Mouse (Mus musculus) kidney, adult 2 months (tissue): ENCODE measurements around the gene Hdac7. TPM values are rescaled to one million over a fixed set of nuclear protein-coding genes. Genes with fewer than 3 reads are reported as not detected.

Source experiments
- DNase-seq: peaks from one replicate; pipeline ENCODE4 v3.0.0; 2021
- H3K27ac ChIP-seq: fragments of 200-500 bp; 2 replicates; pipeline ENCODE4 v1.5.1; 2012; ENCODE audit warnings: low read depth, low read length, control low read depth, inconsistent platforms; ENCODE audit not compliant: insufficient read depth
- H3K27me3 ChIP-seq: fragments of 200-500 bp; replicated peaks from 2 replicates; pipeline ENCODE4 v1.6.1; 2012; ENCODE audit warnings: mild to moderate bottlenecking, moderate library complexity, low read length, inconsistent platforms; ENCODE audit not compliant: control insufficient read depth, insufficient read depth
- H3K36me3 ChIP-seq: fragments of 200-500 bp; 2 replicates; pipeline ENCODE4 v1.6.1; 2012; ENCODE audit warnings: mild to moderate bottlenecking, moderate library complexity, low read length, inconsistent platforms; ENCODE audit not compliant: control insufficient read depth, insufficient read depth
- H3K4me1 ChIP-seq: fragments of 200-500 bp; 2 replicates; pipeline ENCODE4 v1.6.1; 2011; ENCODE audit warnings: low read length; ENCODE audit not compliant: control insufficient read depth, insufficient read depth
- H3K4me3 ChIP-seq: fragments of 200-500 bp; 2 replicates; pipeline ENCODE4 v1.5.1; 2011; ENCODE audit warnings: mild to moderate bottlenecking, low read depth, low read length, control low read depth; ENCODE audit not compliant: insufficient read depth
- CTCF ChIP-seq: fragments of 200-500 bp; conservative IDR thresholded peaks from 2 replicates; pipeline ENCODE4 v1.5.1; 2011; ENCODE audit warnings: low read depth, mild to moderate bottlenecking, control low read depth, low read length, moderate library complexity, mixed read lengths; ENCODE audit not compliant: insufficient read depth, insufficient read length
- POLR2A ChIP-seq: fragments of 200-500 bp; IDR thresholded peaks from one replicate; pipeline ENCODE4 v1.6.1; 2011; ENCODE audit warnings: low read depth, low read length, control low read depth
- WGBS: fragments of 180-500 bp; shearing (Covaris S2); methylation state at CpG from one replicate; pipeline ENCODE4 v1.1.7; 2018; 5-methylcytosine and 5-hydroxymethylcytosine counted together
- polyA plus RNA-seq: library from polyadenylated mRNA; depleted of rRNA; stranded (reverse); fragments of >200 nt; gene quantifications from 2 replicates; pipeline ENCODE4 v1.2.3, GENCODE M21; 2012

Hdac7 gene
- polyA plus RNA-seq, 1 experiment = 41.6 TPM

- no peak overlapping the region for H3K27ac ChIP-seq
- TF ChIP-seq POLR2A (no peak), CTCF (no peak)
- no peak overlapping the region for H3K4me3 ChIP-seq
- no peaks in the 10 kb centered on the region for H3K27me3 ChIP-seq
- DNase-seq = no peak
- H3K36me3 ChIP-seq = no peaks in the 10 kb centered on the region
- WGBS = 96% methylated on average over 4 of the region's 4 CpGs
- H3K4me1 ChIP-seq = no peaks in the 10 kb centered on the region
Measured at GRCm38 (mm10) chr15:97847285-97847684, 3.0 kb upstream of the Hdac7 start.

GRCm38 (mm10) chr15:97846121-97846882 is 2.0 kb upstream of the Hdac7 start:
- H3K27me3 ChIP-seq = no peaks in the 10 kb centered on the region
- no peak overlapping the region for H3K27ac ChIP-seq
- H3K36me3 ChIP-seq = no peaks in the 10 kb centered on the region
- DNase-seq = no peak
- TF ChIP-seq CTCF (no peak), POLR2A (no peak)
- no peak overlapping the region for H3K4me3 ChIP-seq
- WGBS = 95% methylated on average over 11 of the region's 11 CpGs
- H3K4me1 ChIP-seq = no peaks in the 10 kb centered on the region

GRCm38 (mm10) chr15:97843247-97843651 is 1.1 kb downstream of the Hdac7 start:
- no peak for TF ChIP-seq CTCF
- TF ChIP-seq POLR2A = no peak
- Histone ChIP-seq H3K4me3 (no peak overlapping the region), H3K4me1 (peaks cover 16% of the 10 kb centered on the region), H3K27me3 (no peaks in the 10 kb centered on the region), H3K36me3 (no peaks in the 10 kb centered on the region), H3K27ac (no peak overlapping the region)
- no peak for DNase-seq
- 85% methylated on average over 7 of the region's 7 CpGs for WGBS

GRCm38 (mm10) chr15:97842058-97842457 is 2.2 kb downstream of the Hdac7 start:
- Histone ChIP-seq H3K36me3 (no peaks in the 10 kb centered on the region), H3K4me1 (peaks cover 24% of the 10 kb centered on the region), H3K27me3 (no peaks in the 10 kb centered on the region), H3K27ac (no peak overlapping the region), H3K4me3 (no peak overlapping the region)
- DNase-seq = no peak
- WGBS = 86% methylated on average over 6 of the region's 6 CpGs
- TF ChIP-seq POLR2A (no peak), CTCF (no peak)

- peaks cover 30% of the 10 kb centered on the region for H3K4me1 ChIP-seq
- WGBS = 94% methylated on average over 6 of the region's 6 CpGs
- H3K4me3 ChIP-seq = no peak overlapping the region
- no peak overlapping the region for H3K27ac ChIP-seq
- no peak for DNase-seq
- no peaks in the 10 kb centered on the region for H3K27me3 ChIP-seq
- TF ChIP-seq CTCF (no peak), POLR2A (no peak)
- no peaks in the 10 kb centered on the region for H3K36me3 ChIP-seq
Measured at GRCm38 (mm10) chr15:97841383-97841782, 2.9 kb downstream of the Hdac7 start.

- H3K36me3 ChIP-seq = no peaks in the 10 kb centered on the region
- no peaks in the 10 kb centered on the region for H3K27me3 ChIP-seq
- TF ChIP-seq POLR2A (no peak), CTCF (peak; percentile 45)
- WGBS = 77% methylated on average over 1 of the region's 1 CpGs
- H3K27ac ChIP-seq = peak overlapping the region; percentile 52; the same call in 1 of the 2 replicates
- no peak overlapping the region for H3K4me3 ChIP-seq
- peak; percentile 45 for DNase-seq
- peaks cover 34% of the 10 kb centered on the region for H3K4me1 ChIP-seq
Measured at GRCm38 (mm10) chr15:97840781-97841180, 3.5 kb downstream of the Hdac7 start.

GRCm38 (mm10) chr15:97839991-97840455 is 4.3 kb downstream of the Hdac7 start:
- DNase-seq = peak; percentile 95
- Histone ChIP-seq H3K27me3 (no peaks in the 10 kb centered on the region), H3K4me3 (no peak overlapping the region), H3K36me3 (no peaks in the 10 kb centered on the region), H3K4me1 (peaks cover 34% of the 10 kb centered on the region), H3K27ac (peak overlapping the region; percentile 80)
- peak; percentile 48 for TF ChIP-seq CTCF
- no peak for TF ChIP-seq POLR2A
- 25% methylated on average over 3 of the region's 3 CpGs for WGBS
